Mouse (Mus musculus) Patski (cell line): Measurements from ENCODE around the gene Lgals9. TPM values are rescaled to one million over a fixed set of nuclear protein-coding genes. Genes with fewer than 3 reads are reported as not detected.
A peak's percentile ranks its signal among the peaks of the same experiment; 100 is the strongest.
"Not testable (repeated sequence)": the region's sequence is repeated elsewhere in the genome, so short reads cannot be mapped to it uniquely, and the experiment has no call there.

ENCODE experiments used
- ATAC-seq: fragments of 100-300 bp; one replicate; pipeline ENCODE4 v1.8.0; 2021
- CTCF ChIA-PET: fragments of 350-600 bp; sonication (Branson Sonifier 250); formaldehyde crosslinking; loops from one replicate; lab custom pipeline; 2022; ENCODE audit warnings: inconsistent platforms; lab: Charles Lee
- POLR2A ChIA-PET: fragments of 350-600 bp; sonication (Branson Sonifier 250); formaldehyde crosslinking; loops from one replicate; lab custom pipeline; 2022; ENCODE audit warnings: antibody characterized with exemption, inconsistent platforms; lab: Charles Lee
- DNase-seq: peaks from one replicate; pipeline ENCODE4 v3.0.0-alpha.2; 2011; ENCODE audit warnings: low read depth, low spot score
- H3K27me3 ChIP-seq: fragments of 371-371 bp; one replicate; pipeline ENCODE4 v1.5.1; 2021
- CTCF ChIP-seq: fragments of 100-300 bp; IDR thresholded peaks from one replicate; pipeline ENCODE4 v1.5.1; 2021
- in situ Hi-C: fragments of 300-500 bp; cut with MboI; formaldehyde crosslinking; loops from 3 replicates; pipeline ENCODE4 v1.11.1; 2018; ENCODE audit warnings: low pct_unique_long_range_greater_than_20kb, mixed read lengths
- polyA plus RNA-seq: library from polyadenylated mRNA; unstranded; gene quantifications from one replicate; pipeline ENCODE4 v1.2.3, GENCODE M21; 2021

The Lgals9 gene
- polyA plus RNA-seq, 1 experiment from 2014 or later: 1.8 TPM

DNA sequence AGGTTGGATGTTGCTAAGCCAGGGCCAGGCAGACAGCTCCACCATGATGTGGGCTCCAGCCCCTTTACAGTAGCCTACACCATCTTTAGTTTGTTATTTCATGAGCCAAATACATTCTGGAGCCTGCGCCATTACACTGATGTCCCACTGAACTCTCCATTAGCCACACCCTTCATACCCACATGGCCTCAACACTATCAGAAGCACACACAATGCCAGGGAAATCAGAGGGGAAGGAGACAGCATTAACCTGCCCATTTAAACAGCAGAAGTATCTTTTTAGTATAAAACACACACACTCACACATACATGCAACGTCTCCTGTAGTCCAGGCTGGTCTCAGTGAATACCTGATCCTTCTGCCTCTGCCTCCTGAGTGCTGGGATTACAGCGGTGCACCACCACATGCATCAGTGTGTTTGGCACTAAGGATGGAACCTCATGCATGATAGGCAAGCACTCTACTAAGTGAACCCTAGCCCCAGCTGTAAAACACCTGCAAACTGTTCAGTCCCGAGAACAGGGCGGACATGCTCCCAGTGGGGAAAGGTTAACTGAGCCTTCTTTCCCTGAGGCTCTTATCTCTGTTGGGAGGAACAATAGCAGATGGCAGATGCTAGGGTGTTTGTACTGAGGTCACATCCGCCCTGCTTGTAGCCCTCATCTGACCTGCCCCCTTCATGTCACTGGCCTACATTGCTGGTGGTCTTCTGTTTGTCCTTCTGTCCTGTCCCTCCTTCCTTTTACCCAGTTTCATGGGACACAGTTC lies 23.4 kb upstream of the Lgals9 start:
- in situ Hi-C loops: no loop called here
- DNase-seq: no peak
- H3K27me3 ChIP-seq: no peaks in the 10 kb centered on the region
- no peak for ATAC-seq
- CTCF ChIA-PET: no interaction called here
- TF ChIP-seq CTCF: no peak
- POLR2A ChIA-PET: no interaction called here

DNA sequence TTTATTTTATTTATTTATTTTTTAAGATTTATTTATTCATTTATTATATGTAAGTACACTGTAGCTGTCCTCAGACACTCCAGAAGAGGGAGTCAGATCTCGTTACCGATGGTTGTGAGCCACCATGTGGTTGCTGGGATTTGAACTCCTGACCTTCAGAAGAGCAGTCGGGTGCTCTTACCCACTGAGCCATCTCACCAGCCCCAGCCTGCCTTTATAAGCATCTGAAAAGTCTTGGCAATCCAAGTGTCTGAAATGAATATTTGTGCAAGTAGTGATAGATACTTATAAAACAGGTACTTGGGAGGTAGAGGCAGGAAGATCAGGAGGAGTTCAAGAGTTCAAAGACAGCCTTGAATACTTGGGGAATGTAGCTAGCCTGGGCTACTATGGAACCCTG lies 22.6 kb upstream of the Lgals9 start:
- POLR2A ChIA-PET, ATAC-seq, CTCF ChIA-PET, in situ Hi-C loops, DNase-seq, H3K27me3 ChIP-seq: not testable (repeated sequence)

DNA sequence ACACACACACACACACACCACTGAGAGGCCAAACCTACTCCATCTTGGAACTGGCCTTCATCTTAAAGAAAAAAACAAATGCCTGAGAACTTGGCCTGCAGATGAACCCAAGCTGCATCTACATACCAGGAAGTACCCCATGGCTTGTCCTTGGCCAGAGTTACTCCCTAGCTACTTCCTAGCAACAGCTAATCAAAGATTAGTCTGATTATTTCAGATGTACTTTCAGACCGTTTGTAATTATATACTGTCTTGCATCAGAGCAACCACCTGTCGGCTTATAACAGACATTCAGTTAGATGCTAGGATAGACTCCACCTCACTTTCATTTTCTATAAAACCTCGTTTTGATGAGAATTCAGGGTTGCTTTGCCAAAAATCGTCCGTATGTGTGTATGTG lies 21.7 kb upstream of the Lgals9 start:
- CTCF ChIA-PET: interaction anchor here (1.1 kb wide), 1 partner anchor 10 kb away, joined by 3 read pairs; no protein-coding TSS in a partner anchor
- no peak for TF ChIP-seq CTCF
- ATAC-seq (no peak), DNase-seq (no peak)
- in situ Hi-C loops: no loop called here
- POLR2A ChIA-PET: no interaction called here
- no peaks in the 10 kb centered on the region for H3K27me3 ChIP-seq

DNA sequence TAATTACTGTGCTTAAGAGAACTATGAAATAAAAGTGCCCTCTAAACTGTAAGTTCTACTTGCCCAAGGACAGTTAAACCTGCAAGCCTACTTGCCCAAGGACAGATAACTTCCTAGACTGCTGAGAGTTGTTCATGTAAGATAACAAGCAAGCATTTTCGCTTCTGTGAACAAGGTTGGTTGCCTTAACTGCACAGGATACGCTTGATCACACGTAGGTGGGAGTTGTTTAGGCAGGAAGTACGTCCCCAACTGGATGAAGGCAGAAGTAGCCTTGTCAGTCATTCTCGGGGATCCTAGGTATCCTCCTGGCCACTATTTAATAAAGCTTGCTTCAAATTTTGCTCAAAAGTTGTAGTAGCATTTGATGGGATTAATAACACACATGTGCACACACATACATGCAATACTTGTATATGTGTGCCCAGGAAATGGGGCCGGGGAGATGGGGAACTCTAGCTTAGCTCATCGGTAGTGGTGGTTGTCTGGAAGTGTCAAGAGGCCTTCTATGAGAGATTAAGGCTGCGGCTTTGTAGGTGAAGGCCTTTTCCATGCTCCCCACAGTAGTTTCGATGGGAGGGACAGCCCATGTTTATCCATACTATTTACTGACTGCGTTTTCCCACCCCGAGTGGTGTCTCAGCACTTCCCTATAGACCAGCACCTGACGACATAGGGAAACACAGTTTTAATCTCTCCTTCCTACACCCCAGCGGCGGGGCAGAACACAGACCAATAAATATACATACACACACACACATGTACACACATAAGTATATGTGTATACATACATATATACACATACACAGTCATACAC lies 21.0 kb upstream of the Lgals9 start:
- H3K27me3 ChIP-seq: no peaks in the 10 kb centered on the region
- DNase-seq (no peak), ATAC-seq (no peak)
- no peak for TF ChIP-seq CTCF
- CTCF ChIA-PET: interaction anchor here (1.1 to 1.5 kb wide), 2 partner anchors 9 to 42 kb away, joined by 3 to 4 read pairs; no protein-coding TSS in a partner anchor
- POLR2A ChIA-PET: no interaction called here
- in situ Hi-C loops: no loop called here

DNA sequence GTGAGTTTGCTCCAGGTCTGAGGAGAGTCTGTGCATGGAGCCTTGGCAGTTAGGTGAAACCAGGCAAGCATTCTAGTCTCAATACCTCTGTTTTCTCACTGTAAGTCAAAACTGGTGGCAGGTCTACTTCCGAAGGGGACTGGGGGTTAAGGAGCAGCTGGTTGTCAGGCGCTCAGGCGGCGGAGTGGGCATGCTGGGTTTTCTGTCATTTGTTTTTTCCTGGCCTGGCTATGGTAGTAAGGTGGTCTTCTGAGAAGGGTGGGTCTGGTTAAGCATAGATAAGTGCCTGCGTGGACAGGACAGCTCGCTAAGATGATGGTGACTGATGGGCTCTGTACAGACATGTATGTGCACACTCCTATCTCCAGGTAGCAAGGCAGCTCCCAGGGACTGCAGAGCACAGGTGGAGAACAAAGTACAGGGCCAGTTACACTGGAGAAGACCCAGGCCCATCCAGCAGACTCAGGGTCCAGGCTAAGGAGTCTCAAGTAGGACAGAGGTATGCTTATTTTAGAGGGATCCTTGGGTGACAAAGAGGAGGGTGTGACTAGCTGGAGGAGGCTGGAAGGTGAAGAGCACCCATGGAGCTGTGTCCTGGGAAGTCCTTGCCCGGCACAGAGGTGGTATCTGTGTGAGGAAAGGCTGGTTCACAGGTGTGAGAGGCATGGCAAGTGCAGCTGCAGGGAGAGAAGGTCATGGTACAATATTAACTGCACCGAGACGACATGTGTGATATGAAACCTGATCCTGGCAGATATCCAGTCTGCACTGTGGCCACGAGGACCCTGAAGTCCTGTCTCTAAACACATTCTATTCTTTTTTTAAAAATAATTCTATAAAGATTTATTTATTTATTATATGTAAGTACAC lies 19.3 kb upstream of the Lgals9 start:
- ChIA-PET CTCF (interaction anchor here (1.0 to 2.3 kb wide), 3 partner anchors 14 to 17 kb away, joined by 3 to 11 read pairs (median 3); no protein-coding TSS in a partner anchor), POLR2A (no interaction called here)
- DNase-seq (no peak), ATAC-seq (no peak)
- no peaks in the 10 kb centered on the region for H3K27me3 ChIP-seq
- in situ Hi-C loops: no loop called here
- TF ChIP-seq CTCF: no peak

DNA sequence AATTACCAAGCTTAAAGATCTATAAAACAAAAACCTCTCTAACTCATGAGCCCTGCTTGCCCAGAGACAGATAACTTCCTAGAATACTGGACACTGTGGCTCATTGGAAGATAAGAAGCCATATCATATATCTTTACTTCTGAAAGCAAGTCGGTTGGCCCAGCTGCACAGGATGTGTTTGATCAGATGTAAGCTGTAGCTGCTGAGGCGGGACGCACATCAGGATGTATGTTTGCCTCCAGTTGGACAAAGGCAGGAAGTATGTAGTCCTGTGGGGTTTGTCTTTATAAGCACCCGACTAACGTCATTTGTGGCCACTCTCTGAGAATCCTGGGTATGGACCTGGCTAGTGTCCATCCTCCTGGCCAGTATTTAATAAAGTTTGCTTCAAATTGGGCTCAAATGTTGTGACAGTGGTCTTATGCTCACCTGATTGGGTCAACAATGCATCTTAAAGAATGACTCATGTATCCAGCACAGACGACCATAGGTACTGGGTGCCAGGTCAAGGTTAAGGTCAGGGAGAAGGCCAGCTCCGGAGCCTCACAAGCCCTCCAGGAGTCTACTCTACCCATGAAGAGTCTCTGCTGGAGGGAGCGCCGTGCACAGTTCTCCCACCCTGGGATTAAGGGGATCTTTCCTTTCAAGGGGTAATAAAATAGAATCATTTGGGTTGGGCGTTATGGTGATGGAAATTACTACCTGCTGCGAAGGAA lies 18.5 kb upstream of the Lgals9 start:
- no peak for TF ChIP-seq CTCF
- ATAC-seq: no peak
- ChIA-PET CTCF (interaction anchor here (1.6 to 2.3 kb wide), 2 partner anchors 13 to 16 kb away, joined by 3 to 11 read pairs; no protein-coding TSS in a partner anchor), POLR2A (interaction anchor here (0.5 kb wide), 1 partner anchor 415 kb away, joined by 3 read pairs; no protein-coding TSS in a partner anchor)
- in situ Hi-C loops: no loop called here
- DNase-seq: no peak
- no peaks in the 10 kb centered on the region for H3K27me3 ChIP-seq

DNA sequence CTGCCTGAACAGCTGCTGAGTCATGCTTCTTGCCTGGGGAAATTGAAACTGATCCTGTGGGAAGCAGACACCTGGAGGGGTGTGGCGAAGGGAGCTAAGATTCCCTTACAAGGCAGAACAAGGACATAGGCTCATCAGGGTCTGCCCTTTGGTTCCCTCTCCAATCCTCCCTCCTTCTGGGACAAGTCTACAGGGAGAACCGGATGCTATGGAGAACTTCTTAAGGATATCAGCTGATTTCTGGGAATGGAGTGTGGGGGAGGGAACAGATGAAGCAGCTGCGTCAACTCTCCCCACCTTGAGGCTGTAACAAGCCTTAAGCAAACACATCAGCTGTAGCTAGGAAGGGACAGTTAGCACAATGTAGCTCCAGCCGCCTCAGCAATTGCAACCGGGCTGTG lies 17.8 kb upstream of the Lgals9 start:
- in situ Hi-C loops: no loop called here
- no peak for TF ChIP-seq CTCF
- POLR2A ChIA-PET: interaction anchor here (0.5 kb wide), 1 partner anchor 414 kb away, joined by 3 read pairs; no protein-coding TSS in a partner anchor
- CTCF ChIA-PET: interaction anchor here (1.6 to 2.3 kb wide), 2 partner anchors 13 to 17 kb away, joined by 3 to 11 read pairs; no protein-coding TSS in a partner anchor
- DNase-seq (peak; percentile 28), ATAC-seq (peak; percentile 39)
- no peaks in the 10 kb centered on the region for H3K27me3 ChIP-seq

DNA sequence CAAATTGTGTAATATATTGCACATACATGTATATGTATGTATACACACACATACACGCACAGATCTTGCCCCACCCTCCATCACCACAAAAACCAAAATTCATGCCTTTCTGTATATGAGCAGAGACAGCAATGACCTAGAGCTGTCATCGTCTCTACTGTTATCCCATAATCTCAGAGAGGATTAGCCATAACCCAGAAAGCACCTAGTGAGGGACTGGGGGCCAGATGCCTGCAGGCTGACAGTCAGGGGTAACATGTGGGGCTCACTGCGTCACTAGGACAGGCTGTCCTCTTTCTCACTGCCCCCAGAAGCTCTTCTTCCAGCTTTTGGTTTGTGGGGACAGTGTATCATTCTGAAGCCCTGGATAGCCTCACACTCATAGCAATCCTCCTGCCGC lies 17.1 kb upstream of the Lgals9 start:
- H3K27me3 ChIP-seq: no peaks in the 10 kb centered on the region
- in situ Hi-C loops: no loop called here
- POLR2A ChIA-PET: no interaction called here
- no peak for ATAC-seq
- TF ChIP-seq CTCF: no peak
- CTCF ChIA-PET: interaction anchor here (2.3 kb wide), 1 partner anchor 17 kb away, joined by 11 read pairs; no protein-coding TSS in a partner anchor
- DNase-seq: no peak

DNA sequence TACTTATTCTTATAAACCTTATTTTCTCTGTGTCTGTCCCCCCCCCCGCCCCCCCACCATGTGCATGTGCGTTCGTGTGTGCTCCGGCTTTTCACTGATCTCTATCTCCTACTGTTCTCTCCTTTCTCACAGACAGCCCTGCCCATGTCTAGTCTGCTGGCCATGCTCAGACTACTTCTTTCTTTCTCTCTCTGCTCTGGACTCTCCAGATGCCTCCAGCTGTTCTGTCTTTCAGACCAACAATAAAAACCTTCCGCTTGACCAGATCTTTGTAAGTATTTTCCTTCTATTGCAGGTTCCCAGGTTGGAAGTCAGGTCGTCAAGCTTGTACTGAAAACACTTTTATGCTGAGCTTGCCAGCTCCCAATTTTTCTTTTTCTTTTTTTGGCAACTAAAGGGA lies 14.4 kb upstream of the Lgals9 start:
- DNase-seq (no peak), ATAC-seq (no peak)
- ChIA-PET POLR2A (no interaction called here), CTCF (no interaction called here)
- H3K27me3 ChIP-seq: no peaks in the 10 kb centered on the region
- in situ Hi-C loops: no loop called here
- no peak for TF ChIP-seq CTCF

DNA sequence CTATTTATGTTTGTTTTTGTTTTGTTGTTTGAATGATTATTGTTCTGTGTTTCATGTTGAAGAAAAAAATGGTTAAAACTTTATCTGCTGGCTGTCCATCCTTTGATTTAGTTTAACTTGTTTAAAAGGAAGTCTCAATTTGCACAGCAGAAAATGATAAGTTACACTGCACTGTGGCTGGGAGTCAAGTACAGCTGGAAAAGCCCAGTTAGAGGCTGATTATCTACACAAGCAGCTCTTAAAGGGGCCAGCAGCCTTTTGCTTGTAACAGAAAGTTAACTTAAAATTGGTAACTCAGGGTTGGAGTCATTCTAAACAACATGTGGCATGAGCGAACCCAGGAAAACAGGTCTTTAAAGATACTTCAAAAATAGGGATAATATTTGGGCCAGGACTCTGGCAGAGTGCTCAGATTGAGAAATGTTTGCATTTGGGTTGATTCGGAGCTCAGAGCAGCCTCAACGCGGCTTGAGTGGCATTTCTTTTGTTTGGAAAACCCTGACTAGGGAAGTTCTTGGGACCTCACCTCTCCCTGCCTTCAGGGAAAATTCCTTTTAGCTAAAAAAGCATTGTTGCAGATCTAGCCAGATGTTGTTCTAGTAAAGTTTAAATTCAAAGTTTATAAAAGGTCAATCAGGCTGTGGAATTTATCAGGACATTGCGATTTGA lies 6.3 kb upstream of the Lgals9 start:
- ATAC-seq, DNase-seq, in situ Hi-C loops, POLR2A ChIA-PET, H3K27me3 ChIP-seq: not testable (repeated sequence)
- CTCF ChIA-PET: interaction anchor here (1.7 kb wide), 1 partner anchor 13 kb away, joined by 3 read pairs; no protein-coding TSS in a partner anchor
